Mouse (Mus musculus) layer of hippocampus, postnatal 36 days (tissue): ENCODE measurements around the gene Cd69. TPM values are rescaled to one million over a fixed set of nuclear protein-coding genes. Genes with fewer than 3 reads are reported as not detected.

Experiments
- DNase-seq, 2 experiments: peaks; one replicate each; pipeline ENCODE4 v3.0.0; 2022
- total RNA-seq, 2 experiments: library from RNA; stranded (reverse); gene quantifications; 2 replicates each; pipeline ENCODE4 v1.2.3; 2021

Gene Cd69
- not detected for total RNA-seq

DNA sequence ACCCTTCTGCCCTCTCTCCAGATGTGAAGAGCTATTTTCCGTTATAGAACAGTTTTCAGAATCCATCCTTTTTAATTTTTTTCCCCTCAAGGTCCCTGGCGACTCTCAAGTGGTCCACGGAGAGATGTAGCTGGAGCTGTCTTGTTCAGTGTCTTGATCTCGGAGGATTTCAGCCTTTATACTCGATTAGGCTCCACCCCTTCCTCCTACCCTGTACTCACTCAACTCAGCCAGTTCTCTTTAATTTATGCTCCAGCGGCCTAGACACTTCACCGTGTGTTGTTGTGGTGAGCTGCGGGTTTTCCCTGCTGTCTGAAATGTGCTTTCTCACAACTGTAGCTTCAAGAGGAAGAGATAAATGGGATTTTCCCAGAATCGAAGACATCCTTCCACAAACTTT is at the start of gene Cd69:
Gene Cd69 (minus strand): TSS at position 217 of the 400 bp plus-strand sequence.
- no peak for DNase-seq

DNA sequence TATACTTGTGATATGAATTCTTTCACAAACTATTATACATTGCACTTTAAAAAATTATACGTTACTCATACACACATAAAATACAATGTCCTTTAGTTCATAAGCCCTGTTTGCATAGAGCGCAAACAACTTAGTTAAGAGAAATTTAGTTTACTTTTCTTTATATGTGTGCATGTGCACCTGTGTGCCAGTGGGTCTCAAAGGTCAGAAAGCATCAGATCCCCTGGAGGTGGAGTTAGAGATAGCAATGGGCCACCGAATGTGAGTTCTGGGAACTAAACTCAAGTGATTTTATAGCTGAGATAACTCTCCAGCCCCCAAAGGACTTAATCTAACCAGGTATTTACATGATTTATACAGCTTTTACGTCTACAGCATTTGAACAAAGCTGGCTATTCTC is 44.1 kb upstream of the Cd69 start:
- DNase-seq, result no peak

DNA sequence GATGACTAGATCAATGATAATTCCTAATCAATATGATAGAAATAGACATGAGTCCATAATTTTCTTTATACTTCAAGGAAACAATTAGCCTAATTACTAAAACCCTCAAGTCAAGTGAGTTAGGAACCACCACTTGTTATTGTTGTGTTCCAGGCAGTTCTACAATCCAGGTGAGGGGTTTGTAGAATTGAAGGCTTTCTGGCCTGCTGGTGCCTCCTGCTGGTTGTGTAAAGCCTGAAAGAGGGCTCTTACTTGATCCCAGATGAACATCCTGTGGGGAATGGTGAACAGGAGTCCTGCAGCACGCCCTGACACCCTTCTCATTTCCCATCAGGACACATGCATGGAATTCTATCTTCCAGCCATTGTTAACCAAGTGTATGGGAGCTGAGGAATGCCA is 43.2 kb upstream of the Cd69 start:
- no peak for DNase-seq

DNA sequence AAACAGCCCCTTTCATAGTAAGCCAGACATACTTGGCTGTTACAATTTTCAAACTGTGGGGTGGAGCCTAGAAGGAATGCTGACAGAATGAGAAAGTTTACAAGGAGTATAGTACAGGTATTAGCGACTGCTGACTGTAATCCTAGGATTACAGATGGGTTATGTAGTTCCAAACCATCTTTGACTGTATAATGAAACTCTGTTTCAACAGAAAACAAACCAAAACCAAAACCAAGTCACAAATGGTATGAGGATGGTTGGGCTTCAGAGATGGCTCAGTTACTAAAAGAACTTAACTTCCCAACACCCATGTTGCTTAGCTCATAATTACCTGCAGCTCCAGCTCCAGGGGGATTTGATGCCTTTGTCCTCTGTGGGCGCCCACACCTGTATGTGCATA is 41.2 kb upstream of the Cd69 start:
- DNase-seq, result no peak

DNA sequence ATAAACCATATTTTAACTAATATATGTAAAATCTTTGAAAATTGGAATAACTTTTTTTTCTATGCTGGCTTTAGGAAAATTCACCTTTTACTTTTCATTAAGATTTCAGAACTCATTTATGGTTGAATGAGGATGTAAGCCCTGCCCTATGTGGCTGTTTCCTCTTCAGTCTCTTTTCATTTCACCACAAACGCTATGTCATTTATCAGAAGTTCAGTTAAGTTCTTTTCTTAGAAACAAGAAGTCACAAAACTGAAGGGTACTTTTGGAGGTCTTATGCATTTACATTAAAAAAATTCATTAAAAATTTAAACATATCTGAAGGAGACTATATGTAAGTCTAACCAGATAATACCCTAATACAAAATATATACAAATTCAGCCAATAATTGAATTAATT is 40.5 kb upstream of the Cd69 start:
- no peak for DNase-seq

DNA sequence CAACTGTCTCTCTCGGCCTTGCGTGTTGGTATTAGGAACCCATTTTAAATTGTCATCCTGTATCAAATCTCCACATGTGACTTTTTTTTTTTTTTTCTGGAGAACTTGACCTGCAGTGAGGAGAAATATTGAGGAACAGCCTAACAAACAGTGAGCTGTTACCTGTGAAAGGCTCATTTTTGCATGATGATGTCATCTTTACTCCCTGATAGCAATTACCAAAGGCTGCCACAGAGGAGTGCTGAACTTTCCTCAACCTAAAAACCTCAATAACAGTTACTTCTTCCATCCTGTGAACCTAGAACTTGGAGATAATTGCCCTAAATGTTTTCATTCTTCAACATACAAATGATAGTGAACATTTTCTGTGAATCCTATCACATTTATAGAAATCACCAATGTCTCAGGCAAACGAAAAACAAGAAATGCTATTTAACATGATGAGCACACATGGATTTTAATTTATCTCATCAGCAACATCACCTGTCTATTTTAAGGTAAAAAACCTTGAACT is 39.5 kb upstream of the Cd69 start:
- DNase-seq, result no peak

DNA sequence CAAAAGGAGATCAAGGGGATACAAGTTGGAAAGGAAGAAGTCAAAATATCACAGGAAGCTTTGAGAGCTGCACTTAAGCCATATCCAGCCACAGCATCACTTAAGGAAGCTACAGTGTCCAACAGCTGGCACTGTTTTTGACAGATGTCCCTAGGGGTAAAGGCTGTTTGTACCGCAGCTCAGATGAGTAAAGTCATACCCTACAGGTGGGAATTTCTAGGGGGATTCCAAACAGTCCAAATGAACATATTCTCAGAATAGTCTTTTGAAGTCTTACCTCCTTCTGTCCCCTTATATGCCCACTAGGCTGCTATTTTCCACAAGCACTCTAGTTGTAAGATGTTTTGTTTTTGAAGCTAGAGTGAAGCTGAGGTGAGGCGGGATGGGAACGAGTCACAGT is 37.3 kb upstream of the Cd69 start:
- no peak for DNase-seq

DNA sequence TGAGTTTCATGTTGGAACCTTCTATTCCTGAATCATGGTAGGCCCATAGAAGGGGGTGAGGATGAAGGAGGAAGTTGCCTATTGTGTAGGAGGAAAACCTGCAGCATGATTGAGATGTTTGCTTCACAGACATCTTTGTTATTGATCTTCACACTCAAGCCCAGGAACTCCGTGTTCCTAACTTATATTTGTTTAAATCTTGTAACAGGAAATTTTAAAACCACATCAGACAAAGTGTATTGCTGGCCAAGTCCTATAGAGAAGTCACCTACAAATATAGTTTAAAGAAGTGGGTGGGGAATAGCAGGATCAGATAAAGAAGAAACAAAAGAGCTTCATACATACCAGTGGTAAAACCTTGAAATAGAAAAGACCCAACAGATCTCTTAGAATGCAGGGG is 28.9 kb upstream of the Cd69 start:
- no peak for DNase-seq

DNA sequence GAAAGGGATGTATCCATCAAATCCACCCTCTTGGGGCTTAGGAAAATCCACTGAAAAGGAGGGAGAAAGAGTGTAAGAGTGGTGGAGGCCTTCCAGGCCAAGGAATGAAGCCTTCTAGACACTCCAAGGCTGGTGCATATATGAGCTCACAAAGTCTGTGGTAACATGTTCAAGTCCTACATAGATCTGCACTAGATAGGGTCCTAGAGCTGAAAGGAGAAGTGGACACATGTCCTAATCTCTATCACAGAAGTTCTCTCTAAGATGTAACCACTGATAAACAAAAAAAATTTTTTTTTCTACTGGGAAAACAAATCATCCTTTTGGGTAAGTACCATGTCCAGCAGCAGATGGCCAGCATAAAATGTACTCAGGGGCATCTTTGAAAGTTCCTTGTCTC is 13.5 kb upstream of the Cd69 start:
- no peak for DNase-seq

DNA sequence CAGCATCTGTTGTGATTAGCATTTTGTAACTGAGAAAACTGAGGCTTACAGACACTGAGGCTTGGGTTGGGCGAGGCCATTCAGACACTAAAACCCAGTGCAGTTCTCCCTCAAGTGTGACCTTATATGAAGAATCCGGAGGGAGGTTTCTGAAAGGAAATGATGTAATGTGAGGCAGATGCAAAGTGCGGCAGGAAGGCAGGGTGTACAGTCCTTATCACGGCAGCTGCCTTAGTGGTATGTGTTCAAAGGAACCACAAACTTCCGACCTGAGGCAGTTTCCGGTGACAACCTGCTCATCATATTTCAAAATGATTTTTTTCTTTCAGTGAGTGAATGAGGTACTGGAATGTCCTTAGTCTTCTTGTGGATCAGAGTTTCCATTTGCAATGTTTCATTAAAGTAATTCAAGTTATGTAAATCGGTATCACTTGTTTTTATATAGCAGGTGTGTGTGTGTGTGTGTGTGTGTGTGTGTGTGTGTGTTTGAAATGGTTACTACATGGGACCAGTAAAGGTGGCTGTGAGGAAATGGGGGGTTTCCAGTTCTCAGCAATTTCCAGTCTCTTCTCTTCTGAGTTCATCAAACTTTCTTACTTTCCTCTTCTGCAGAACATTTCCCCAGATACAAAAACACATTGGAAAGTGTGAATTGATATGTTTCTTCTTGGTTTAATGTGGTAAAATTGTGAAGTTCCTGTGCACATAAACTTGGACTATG is 9.3 kb upstream of the Cd69 start:
- no peak for DNase-seq

DNA sequence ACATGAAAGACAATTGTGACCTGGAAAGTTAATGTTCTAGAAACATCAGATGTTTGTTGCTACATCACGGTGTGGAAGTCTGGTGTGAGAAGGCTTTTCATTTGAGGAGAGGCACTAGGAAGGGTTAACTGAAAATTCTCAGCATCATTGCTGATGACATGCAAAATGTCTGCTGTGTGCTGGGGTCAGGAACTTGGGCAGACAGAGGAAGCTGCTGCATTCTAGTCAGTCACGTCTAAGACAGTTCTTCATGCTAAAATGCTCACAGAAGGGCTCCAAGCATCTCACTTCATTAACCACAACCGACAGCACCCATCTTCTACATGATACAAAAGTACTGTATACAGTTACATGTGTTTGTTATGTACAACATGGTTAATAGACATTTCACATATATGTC is 8.0 kb upstream of the Cd69 start:
- no peak for DNase-seq

DNA sequence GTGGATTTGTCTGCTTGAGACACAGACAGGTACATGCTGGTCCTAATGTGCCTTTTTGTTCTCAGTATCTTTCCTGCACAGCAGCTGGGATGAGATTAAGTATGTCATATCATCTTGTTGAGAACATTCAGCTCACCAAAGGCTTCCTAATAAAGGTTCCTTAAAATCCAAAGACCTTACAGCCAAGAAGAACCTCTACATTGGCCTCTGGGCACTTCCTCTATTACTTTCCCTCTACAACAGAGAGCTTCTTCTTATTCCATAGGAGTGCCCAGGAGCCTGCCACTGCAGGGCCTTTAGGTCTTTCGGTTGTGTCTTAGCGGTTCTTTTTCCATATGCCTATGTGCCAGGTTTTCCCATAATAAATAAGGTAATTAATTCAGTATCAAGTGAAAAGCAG is 1.2 kb upstream of the Cd69 start:
- DNase-seq, result no peak

DNA sequence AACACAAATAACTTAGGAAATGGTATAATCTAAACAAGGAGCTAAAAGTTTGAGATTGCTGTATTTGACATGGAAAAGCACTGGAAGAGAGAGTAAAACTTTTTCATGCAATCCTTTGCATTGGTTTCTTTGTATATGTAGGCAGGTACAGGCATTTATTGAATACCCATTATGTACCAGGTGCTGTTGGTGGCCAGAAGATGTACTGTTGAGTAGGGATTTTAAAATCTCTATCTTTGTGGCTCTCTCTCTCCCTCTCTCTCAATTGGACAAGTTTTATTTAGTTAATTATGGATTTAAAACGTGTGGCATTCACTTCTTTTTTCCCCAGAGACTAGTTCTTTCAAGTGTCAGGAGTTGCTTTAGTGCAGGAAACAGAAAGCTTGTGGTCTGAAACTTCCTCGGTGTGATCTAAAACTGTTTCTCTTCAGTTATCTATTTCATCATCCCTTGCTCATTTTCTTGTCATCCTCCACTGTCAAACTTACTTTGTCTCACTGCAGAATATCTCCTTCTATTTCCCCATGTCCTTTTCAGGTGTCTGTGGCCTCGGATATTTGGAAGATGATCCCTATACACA is 478 bp upstream of the Cd69 start:
- DNase-seq, result no peak

DNA sequence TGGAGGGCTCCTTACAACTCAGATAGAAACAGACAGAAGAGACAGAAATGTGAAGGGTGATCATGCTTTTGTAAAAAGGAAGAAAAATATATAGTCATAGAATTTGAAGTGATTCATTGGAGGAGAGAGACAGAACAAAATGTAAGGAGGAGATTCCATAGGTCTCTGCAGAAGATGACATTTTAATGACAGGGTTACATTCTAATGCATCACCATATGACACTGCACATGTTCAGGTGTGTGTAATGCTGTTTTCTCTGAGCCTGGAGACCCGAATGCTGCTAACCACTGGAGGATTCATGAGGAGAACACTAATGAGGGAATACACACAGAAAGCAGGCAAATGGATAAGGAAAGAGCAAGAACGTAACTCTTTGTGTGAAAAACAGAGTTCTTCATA is 760 bp downstream of the Cd69 start:
- DNase-seq, result no peak

DNA sequence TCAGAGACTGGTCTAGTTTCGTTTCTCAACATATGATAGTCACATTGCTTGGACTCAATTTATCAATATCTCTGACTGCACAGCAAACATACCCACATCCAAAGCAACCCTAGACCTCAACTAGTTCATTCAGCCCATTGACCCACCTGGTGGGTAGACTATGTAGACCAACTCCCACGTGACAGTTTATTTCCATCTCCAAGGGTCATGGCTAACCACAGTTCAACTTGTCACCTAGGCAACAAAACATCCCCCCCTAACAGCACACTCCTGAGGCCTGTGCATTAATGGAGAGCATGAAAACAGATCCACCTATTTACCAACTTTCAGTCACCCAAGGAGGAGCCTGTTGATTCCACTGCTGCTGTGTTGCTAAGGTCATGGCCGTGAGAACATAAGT is 1.6 kb downstream of the Cd69 start:
- no peak for DNase-seq

DNA sequence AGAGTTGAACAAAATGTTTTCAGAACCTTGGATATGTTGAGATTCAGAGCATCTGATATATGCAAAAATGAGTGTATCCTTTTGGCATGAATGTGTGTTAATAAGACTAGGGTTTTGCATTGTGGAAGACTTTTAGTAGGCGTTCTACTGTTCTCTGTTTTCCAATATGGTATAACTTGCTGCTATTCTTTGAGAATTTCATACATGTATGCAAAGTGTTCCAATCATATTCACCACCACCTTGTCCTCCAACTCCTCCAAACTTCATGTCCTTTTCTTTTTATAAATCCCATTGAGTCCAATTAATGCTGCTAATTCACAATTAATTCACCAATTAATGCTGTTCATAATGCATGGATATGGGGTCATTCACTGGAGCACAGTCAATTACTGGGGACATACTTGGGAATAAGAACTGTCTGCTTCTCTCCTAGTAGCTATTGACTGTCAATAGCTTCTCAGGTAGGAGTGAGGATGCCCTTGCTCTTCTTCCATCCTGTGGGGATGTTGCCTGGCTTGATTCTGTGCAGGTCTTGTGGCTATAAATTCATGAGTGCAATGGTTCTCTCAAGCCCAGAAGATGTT is 8.7 kb downstream of the Cd69 start:
- DNase-seq, result no peak

DNA sequence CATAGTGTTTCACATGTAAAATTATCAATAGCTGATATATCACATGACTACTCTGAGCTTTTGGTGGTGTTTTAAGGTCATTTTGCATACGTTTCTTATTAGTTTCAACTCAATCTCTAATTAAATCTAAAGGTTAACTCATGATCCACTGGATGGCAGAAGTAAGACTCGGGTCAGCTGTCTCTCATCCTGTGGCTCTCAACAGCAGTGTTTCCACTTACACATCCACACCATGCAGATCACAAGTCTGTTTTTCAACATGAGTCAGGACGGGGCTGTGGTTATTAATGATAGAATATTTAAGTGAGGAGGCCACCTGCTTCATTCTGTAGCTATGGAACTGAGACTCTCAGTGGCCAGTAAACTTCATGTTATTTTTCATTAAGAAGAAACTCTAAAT is 9.4 kb downstream of the Cd69 start:
- no peak for DNase-seq

DNA sequence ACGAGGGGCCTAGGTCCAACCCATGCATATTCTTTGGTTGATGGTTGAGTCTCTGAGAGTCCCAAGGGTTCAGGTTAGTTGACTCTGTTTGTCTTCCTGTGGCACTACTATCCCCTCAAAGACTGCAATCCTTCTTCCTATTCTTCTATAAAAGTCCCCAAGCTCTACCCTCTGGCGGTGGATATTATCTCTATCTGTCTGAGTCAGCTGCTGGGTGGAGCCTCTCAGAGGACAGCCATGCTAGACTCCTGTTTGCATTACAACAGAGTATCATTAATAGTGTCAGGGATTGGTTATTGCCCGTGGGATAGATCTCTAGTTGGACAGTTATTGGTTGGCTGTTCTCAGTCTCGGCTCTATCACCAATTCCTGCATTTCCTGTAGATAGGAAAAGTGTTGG is 14.3 kb downstream of the Cd69 start:
- DNase-seq, result no peak

DNA sequence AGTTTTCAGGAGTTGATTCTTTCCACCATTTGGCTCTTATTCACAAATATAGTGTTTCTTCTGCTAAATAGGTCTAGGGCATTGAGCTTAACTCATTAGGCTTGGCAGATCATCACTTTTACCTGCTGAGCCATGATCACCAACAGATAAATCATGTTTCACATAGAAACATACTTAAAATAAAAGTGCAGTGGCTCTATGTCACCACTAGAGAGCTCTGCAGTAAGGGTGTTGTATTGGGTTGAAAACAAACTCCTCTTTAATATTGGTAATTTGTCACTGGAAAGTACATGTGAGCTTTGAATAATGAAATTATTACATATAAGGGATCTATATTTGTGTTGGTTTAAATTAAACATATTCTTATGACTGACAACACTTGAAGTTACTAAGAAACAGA is 15.2 kb downstream of the Cd69 start:
- no peak for DNase-seq

DNA sequence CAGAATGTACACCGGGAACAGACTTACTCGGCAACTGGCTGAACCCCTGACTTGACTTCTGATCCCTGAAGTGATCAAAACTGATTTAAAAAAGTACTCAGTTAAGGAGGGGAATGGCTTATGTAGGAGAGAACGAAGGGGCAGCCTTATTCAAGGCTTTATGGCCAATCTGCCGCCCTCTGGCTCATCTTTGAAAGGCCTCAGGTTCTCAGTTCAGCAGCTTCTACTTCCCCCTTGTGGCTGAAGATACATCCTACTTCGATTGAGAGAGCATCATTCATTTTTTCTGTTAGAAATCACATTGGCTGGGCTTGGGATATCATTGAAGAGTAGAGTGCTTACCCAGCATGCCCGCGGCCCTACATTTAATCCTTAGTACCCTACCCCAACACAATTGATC is 19.2 kb downstream of the Cd69 start:
- no peak for DNase-seq

DNA sequence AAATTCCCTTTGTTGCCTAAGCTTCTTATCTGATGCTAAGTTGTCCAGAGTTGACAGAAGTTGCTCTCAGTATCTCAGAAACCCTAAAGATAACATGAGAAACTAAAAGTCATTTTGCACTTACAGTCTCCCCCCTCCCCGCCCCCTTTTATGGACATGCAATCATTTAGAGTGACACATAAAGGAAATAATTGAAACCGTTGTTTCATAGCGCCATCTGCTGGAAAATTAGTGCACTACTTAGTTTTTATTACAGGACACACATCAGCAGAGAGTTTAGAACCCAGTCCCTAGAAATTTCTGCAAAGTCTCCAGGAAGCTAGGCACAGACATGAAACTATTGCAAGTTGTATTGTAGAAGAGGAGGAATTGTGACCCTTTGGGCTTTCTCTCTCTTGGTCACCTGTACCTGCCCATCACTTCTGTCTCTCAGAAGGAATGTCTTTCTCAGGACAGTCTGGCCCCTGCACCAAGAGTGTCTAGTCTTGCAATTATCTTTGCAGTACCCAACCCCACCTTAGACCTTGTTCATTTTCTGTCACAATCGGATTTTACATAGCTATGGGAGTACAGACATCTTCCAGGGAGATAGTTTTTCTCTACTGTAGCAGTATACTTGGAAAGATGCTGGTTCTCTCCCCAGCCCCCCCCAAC is 20.2 kb downstream of the Cd69 start:
- no peak for DNase-seq

DNA sequence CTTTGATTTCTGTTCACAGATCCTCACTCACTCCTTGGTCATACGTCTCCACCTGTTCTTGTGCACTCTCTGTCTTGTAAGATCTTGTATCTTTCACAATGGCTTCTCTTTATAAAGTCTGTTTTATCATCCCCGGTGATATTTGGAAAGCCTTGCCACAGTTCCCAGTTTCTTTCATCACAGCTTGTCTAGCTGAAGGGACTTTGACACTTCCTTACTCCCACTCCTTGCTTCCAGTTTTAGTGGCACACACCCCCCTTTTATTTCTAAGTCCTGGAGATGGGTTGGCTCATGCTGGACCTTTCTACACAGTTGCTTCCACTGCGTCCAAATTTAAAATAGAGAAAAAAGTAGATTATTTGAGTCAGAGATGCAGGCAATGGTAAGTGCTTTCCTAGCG is 20.9 kb downstream of the Cd69 start:
- no peak for DNase-seq

DNA sequence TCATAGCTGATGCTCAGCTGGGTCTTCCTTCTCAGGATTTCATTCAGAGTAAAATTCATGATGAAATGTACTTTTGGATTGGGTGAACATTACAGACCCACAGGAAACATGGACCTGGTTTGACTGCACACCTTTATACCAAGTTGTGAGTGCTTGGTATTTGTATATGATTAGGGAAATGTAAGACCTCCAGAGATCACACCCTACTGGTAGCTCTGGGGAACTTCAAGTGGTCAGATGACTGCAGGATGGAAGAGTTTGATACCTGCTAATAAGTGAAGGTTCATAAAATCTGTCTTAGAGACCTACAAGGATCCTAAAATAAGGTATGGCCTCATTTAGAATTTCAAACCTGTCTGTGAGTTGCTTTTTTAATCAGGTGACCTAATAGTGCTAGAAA is 27.0 kb downstream of the Cd69 start:
- no peak for DNase-seq

DNA sequence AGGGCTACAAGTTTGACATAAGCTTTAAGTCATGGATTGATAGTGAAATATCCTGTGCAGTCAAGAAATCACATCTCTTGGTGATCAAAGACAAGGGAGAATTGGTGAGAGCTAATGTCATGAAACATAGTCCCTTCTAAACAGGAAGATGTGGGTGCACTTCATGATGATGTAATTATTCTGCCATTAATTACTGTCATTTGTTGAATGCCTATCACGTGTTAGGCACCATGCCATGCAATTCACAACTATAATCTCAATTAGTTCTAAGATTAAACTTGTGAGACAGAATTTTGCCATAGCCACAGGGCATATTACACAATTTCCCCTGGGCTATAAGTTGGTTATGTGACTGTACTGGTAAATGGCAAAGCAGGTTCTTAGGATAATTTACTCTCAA is 28.2 kb downstream of the Cd69 start:
- no peak for DNase-seq
